Mouse (Mus musculus) frontal cortex, postnatal 36 days (tissue): ENCODE measurements around the gene Gm4744.
"Not testable (repeated sequence)": the region's sequence is repeated elsewhere in the genome, so short reads cannot be mapped to it uniquely, and the experiment has no call there.

Experiments
- DNase-seq, 2 experiments: peaks; one replicate each; pipeline ENCODE4 v3.0.0; 2022; ENCODE audit warnings: low spot score in 2 of 2

Gm4744 gene

DNA sequence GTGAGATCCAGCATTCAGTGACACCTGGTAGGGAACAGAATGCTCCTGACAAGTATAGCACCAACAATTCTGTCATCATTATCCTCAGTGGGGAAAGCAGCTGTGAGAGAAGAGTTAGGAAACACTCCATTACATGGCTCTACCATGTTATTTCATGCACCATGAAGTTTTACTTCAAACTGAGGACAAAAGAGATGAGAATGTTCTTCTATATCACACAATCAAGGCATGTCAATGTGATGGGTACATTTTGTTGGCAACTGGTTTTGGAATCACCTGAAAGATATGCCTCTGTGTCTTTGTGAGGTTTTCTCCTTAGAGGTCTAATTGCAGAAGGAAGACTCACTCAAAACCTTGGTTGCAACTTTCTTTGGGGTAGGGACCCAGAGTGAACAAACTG, at the start of gene Gm4744:
Gene Gm4744 (minus strand): TSS at position 101 of the 400 bp plus-strand sequence.
- DNase-seq = no peak

DNA sequence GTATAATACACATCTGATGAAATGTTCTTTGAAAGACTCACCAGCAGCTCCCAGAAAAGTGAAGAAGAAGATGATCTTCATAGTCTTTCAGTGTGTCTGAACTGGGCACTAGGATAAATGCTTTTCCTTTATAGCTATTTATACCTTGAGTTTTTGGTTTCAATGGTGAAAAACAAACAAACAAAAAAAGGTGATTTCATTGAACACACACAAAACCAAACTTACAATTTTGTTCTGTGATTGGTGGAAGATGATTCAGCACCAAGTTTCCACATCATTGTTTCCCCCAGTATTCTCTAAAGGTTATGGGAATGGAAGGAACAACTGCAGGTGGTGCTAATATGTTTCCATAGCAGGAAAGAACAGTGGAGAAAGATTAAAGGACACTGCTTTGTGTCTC, 47.7 kb upstream of the Gm4744 start, which contains the start of gene Gm2663:
Gene Gm2663 (minus strand): TSS at position 101 of the 400 bp plus-strand sequence.
- DNase-seq = not testable (repeated sequence)

DNA sequence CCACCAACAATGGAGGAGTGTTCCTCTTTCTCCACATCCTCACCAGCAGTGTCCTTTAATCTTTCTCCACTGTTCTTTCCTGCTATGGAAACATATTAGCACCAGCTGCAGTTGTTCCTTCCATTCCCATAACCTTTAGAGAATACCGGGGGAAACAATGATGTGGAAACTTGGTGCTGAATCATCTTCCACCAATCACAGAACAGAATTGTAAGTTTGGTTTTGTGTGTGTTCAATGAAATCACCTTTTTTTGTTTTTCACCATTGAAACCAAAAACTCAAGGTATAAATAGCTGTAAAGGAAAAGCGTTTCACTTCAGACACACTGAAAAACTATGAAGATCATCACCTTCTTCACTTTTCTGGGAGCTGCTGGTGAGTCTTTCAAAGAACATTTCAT, 12.8 kb upstream of the Gm4744 start, which contains the start of gene 1810009J06Rik:
Gene 1810009J06Rik (plus strand): TSS at position 301 of the 400 bp plus-strand sequence.
- not testable (repeated sequence) for DNase-seq

DNA sequence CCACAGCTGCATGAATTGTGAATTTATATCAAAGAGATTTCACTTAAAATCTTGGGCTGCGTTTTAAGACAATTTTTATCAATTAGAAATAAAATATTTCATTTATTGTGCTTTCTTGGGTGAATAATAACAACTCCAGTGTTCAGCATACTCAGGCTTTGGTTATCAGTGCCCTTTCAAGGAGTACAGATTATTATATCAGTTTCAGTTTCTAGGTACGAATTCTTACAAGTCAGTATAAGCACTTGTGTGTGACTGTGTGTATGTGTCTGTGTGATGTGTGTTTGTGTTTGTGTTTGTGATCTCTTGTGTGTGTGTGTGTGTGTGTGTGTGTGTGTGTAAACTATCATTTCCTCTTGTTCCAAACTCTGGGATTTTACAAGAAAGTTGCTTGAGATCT, 2.0 kb upstream of the Gm4744 start:
- DNase-seq = no peak

DNA sequence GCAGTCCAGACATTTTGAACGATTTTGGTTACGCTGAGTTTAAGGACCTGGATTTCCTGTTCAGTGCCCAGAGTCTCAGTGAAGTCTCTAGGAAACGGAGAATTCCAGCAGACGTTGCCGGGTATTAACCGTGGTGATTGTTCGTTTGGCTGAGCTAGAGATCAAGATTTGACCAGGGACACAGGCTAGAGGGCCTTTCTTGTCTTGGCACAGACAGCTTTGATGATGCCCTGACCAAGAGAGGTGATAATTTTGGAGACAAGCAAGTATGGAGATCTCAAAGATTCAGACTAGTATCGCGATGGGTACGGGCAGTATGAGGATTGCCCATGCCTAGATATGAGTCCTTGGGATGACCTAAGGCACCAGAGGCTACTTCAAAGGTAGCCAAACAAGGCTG, 11.2 kb downstream of the Gm4744 start, which contains the start of gene 1700074P13Rik:
Gene 1700074P13Rik (minus strand): TSS at position 101 of the 400 bp plus-strand sequence.
- no peak for DNase-seq

DNA sequence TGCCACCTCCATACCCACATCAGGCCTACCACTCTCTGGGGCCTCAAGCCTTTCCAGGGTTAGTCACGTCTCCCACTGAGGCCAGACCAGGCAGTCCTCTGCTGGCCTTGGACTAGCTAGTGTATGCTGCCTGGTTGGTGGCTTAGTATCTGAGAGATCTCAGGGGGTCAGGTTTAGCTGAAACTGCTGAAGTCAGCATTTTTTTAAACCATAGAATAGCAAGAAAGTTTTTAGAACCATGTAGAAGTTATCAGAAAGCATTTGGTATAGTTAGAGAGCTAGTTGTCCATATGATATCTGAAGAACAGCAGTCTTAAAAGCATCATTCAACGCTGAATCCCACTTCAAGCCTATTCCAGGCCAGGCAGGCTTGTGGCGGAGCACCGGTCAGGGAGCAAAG, 31.7 kb downstream of the Gm4744 start:
- no peak for DNase-seq

DNA sequence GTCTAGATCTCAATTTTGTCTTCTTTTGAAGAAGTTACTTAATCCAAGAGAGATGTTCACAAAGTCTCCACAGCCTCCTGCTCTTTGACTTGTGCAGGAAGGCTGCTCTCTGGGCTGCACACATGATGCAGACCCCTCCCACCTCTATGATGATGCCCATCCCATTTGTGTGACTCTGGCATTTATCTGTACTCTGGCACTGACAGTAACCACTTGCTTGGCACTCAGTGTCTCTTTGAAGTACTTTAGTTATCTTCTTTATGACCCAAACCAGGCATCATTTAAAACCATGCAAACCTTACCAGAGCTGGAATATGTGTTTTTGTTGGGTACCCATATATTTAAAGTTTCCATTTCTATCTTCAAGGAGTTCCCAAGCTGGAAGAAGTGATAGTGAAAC, 51.4 kb downstream of the Gm4744 start, which contains the start of gene Prss58:
Gene Prss58 (minus strand): TSS at position 101 of the 400 bp plus-strand sequence.
- DNase-seq = no peak
